Mouse (Mus musculus): ENCODE data around the gene Fam219a. TPM values are rescaled to one million over a fixed set of nuclear protein-coding genes. Genes with fewer than 3 reads are reported as not detected.

Gene Fam219a
- polyA plus RNA-seq, 1 experiment: 3.8 TPM

GRCm38 (mm10) chr4:41573492-41573891 lies 4.2 kb upstream of the Fam219a start:
- no peak overlapping the region for H3K9ac ChIP-seq (ENCODE audit: low read depth, poor library complexity, severe bottlenecking)
- no peak overlapping the region for H3K4me3 ChIP-seq (ENCODE audit: low read depth, low read length)
- TF ChIP-seq EP300 (IDR thresholded peaks at IDR 0.05; ENCODE audit: insufficient read depth, low read depth, low read length) (no peak), POLR2A (IDR thresholded peaks at IDR 0.05; ENCODE audit: insufficient read depth, low read length) (no peak), CTCF (IDR thresholded peaks at IDR 0.05; ENCODE audit: low read depth, low read length) (no peak)
- H3K36me3 ChIP-seq (ENCODE audit: control insufficient read depth, insufficient read depth, low read length, poor library complexity, severe bottlenecking): no peaks in the 10 kb centered on the region
- H3K27me3 ChIP-seq (ENCODE audit: control insufficient read depth, insufficient read depth, low read length, poor library complexity, severe bottlenecking): peaks cover 1% of the 10 kb centered on the region; the same call in 1 of the 2 replicates
- H3K27ac ChIP-seq (ENCODE audit: insufficient read depth, low read length): no peak overlapping the region
- H3K4me1 ChIP-seq (ENCODE audit: control insufficient read depth, insufficient read depth, low read length): no peaks in the 10 kb centered on the region
- H3K9me3 ChIP-seq (replicated peaks; ENCODE audit: control insufficient read depth, insufficient read depth, low read length, poor library complexity, severe bottlenecking): no peaks in the 10 kb centered on the region

DNA sequence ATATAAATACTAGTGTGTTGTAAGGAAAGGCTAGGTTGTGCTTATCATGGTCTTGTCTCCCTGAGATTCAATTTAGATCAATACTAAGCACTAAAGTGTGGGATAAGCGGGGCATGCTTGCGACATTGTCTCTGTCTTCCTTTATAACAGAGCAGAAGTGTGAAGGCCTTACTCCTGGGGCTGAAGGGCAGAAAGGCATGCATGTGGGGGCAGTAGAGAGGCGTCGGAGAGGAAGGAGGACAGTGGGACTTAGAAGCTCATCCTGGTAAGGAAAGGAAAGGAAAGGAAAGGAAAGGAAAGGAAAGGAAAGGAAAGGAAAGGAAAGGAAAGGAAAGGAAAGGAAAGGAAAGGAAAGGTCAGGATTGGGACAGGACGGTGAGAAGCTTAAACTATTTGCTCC lies 2.2 kb upstream of the Fam219a start:
- no peak overlapping the region for H3K4me3 ChIP-seq (ENCODE audit: low read depth, low read length)
- peaks cover 3% of the 10 kb centered on the region for H3K4me1 ChIP-seq (ENCODE audit: control insufficient read depth, insufficient read depth, low read length)
- no peak overlapping the region for H3K27ac ChIP-seq (ENCODE audit: insufficient read depth, low read length)
- H3K36me3 ChIP-seq (ENCODE audit: control insufficient read depth, insufficient read depth, low read length, poor library complexity, severe bottlenecking): no peaks in the 10 kb centered on the region
- H3K9me3 ChIP-seq (replicated peaks; ENCODE audit: control insufficient read depth, insufficient read depth, low read length, poor library complexity, severe bottlenecking): no peaks in the 10 kb centered on the region
- H3K9ac ChIP-seq (ENCODE audit: low read depth, poor library complexity, severe bottlenecking): no peak overlapping the region
- H3K27me3 ChIP-seq (ENCODE audit: control insufficient read depth, insufficient read depth, low read length, poor library complexity, severe bottlenecking): peaks cover 1% of the 10 kb centered on the region; the same call in 1 of the 2 replicates
- no peak for TF ChIP-seq POLR2A (IDR thresholded peaks at IDR 0.05; ENCODE audit: insufficient read depth, low read length)
- peak; percentile 26 for TF ChIP-seq CTCF (IDR thresholded peaks at IDR 0.05; ENCODE audit: low read depth, low read length)

DNA sequence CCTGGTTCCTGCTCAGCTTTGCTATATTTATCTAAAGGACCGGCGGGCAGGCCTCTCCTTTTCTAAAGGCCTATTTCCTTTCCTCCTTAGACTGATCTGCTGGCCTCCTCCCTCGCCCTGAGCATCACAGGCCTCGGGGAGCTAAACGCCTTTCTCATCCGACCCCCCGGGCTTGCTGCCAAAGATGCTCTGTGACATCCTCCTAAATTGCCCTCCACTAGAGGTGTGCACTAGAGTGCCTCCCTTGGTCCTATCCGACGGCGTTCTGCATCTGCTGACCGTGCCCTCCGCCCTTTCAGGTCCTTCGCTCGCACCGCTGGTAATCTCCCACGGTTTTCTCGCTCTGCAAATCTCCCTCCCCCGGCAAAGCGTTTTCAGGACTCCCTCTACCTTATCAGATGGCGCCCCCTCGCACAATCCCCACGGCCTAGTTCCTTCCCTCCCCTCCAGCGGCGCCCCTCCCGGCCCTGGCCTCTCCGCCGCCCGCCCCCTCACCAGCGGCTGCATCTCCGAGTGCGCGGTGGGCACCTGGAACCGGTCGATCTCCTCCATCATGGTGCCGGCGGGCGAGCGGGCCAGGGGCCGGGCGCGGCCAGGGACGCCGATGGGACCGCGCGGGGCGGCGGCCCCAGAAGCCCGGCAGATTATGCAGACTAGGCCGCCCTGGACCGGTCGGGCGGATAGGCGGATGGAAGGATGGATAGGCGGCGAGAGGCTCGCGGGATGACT lies 492 bp downstream of the Fam219a start:
- TF ChIP-seq CTCF (IDR thresholded peaks at IDR 0.05; ENCODE audit: low read depth, low read length) (no peak), POLR2A (IDR thresholded peaks at IDR 0.05; ENCODE audit: insufficient read depth, low read length) (no peak), EP300 (IDR thresholded peaks at IDR 0.05; ENCODE audit: insufficient read depth, low read depth, low read length) (no peak)
- Histone ChIP-seq H3K36me3 (ENCODE audit: control insufficient read depth, insufficient read depth, low read length, poor library complexity, severe bottlenecking) (no peaks in the 10 kb centered on the region), H3K4me1 (ENCODE audit: control insufficient read depth, insufficient read depth, low read length) (peaks cover 3% of the 10 kb centered on the region), H3K27ac (ENCODE audit: insufficient read depth, low read length) (no peak overlapping the region), H3K9ac (ENCODE audit: low read depth, poor library complexity, severe bottlenecking) (peak overlapping the region; percentile 67), H3K4me3 (ENCODE audit: low read depth, low read length) (peak overlapping the region; percentile 79), H3K27me3 (ENCODE audit: control insufficient read depth, insufficient read depth, low read length, poor library complexity, severe bottlenecking) (no peaks in the 10 kb centered on the region; the same call in 1 of the 2 replicates), H3K9me3 (replicated peaks; ENCODE audit: control insufficient read depth, insufficient read depth, low read length, poor library complexity, severe bottlenecking) (no peaks in the 10 kb centered on the region)

- Histone ChIP-seq H3K27ac (ENCODE audit: insufficient read depth, low read length) (no peak overlapping the region), H3K4me1 (ENCODE audit: control insufficient read depth, insufficient read depth, low read length) (peaks cover 3% of the 10 kb centered on the region), H3K4me3 (ENCODE audit: low read depth, low read length) (peak overlapping the region; percentile 79), H3K27me3 (ENCODE audit: control insufficient read depth, insufficient read depth, low read length, poor library complexity, severe bottlenecking) (no peaks in the 10 kb centered on the region; the same call in 1 of the 2 replicates), H3K9me3 (replicated peaks; ENCODE audit: control insufficient read depth, insufficient read depth, low read length, poor library complexity, severe bottlenecking) (no peaks in the 10 kb centered on the region), H3K36me3 (ENCODE audit: control insufficient read depth, insufficient read depth, low read length, poor library complexity, severe bottlenecking) (no peaks in the 10 kb centered on the region), H3K9ac (ENCODE audit: low read depth, poor library complexity, severe bottlenecking) (peak overlapping the region; percentile 67; the same call in 1 of the 2 replicates)
- no peak for TF ChIP-seq CTCF (IDR thresholded peaks at IDR 0.05; ENCODE audit: low read depth, low read length)
- TF ChIP-seq EP300 (IDR thresholded peaks at IDR 0.05; ENCODE audit: insufficient read depth, low read depth, low read length): no peak
- no peak for TF ChIP-seq POLR2A (IDR thresholded peaks at IDR 0.05; ENCODE audit: insufficient read depth, low read length)
Measured at GRCm38 (mm10) chr4:41568239-41568638, 1.1 kb downstream of the Fam219a start.

- Histone ChIP-seq H3K4me1 (ENCODE audit: control insufficient read depth, insufficient read depth, low read length) (peaks cover 3% of the 10 kb centered on the region), H3K36me3 (ENCODE audit: control insufficient read depth, insufficient read depth, low read length, poor library complexity, severe bottlenecking) (no peaks in the 10 kb centered on the region), H3K27ac (ENCODE audit: insufficient read depth, low read length) (no peak overlapping the region), H3K9me3 (replicated peaks; ENCODE audit: control insufficient read depth, insufficient read depth, low read length, poor library complexity, severe bottlenecking) (no peaks in the 10 kb centered on the region), H3K9ac (ENCODE audit: low read depth, poor library complexity, severe bottlenecking) (no peak overlapping the region), H3K27me3 (ENCODE audit: control insufficient read depth, insufficient read depth, low read length, poor library complexity, severe bottlenecking) (no peaks in the 10 kb centered on the region), H3K4me3 (ENCODE audit: low read depth, low read length) (no peak overlapping the region)
- TF ChIP-seq EP300 (IDR thresholded peaks at IDR 0.05; ENCODE audit: insufficient read depth, low read depth, low read length) (no peak), POLR2A (IDR thresholded peaks at IDR 0.05; ENCODE audit: insufficient read depth, low read length) (no peak), CTCF (IDR thresholded peaks at IDR 0.05; ENCODE audit: low read depth, low read length) (no peak)
Measured at GRCm38 (mm10) chr4:41566123-41566522, 3.2 kb downstream of the Fam219a start.

- TF ChIP-seq POLR2A (IDR thresholded peaks at IDR 0.05; ENCODE audit: insufficient read depth, low read length): no peak
- H3K4me3 ChIP-seq (ENCODE audit: low read depth, low read length): no peak overlapping the region
- H3K9me3 ChIP-seq (replicated peaks; ENCODE audit: control insufficient read depth, insufficient read depth, low read length, poor library complexity, severe bottlenecking): no peaks in the 10 kb centered on the region
- no peaks in the 10 kb centered on the region for H3K27me3 ChIP-seq (ENCODE audit: control insufficient read depth, insufficient read depth, low read length, poor library complexity, severe bottlenecking)
- H3K4me1 ChIP-seq (ENCODE audit: control insufficient read depth, insufficient read depth, low read length): peaks cover 3% of the 10 kb centered on the region
- H3K9ac ChIP-seq (ENCODE audit: low read depth, poor library complexity, severe bottlenecking): no peak overlapping the region
- no peak overlapping the region for H3K27ac ChIP-seq (ENCODE audit: insufficient read depth, low read length)
- no peaks in the 10 kb centered on the region for H3K36me3 ChIP-seq (ENCODE audit: control insufficient read depth, insufficient read depth, low read length, poor library complexity, severe bottlenecking)
Measured at GRCm38 (mm10) chr4:41563297-41563696, 6.0 kb downstream of the Fam219a start.

All from ES-Bruce4 (cell line).